Mouse (Mus musculus) testis, adult 2 months (tissue): ENCODE results near the gene Gnl1. TPM values are rescaled to one million over a fixed set of nuclear protein-coding genes. Genes with fewer than 3 reads are reported as not detected.

Source experiments
- H3K27ac ChIP-seq: fragments of 200-500 bp; 2 replicates; pipeline ENCODE4 v1.5.1; 2012; ENCODE audit warnings: low read depth, low read length; ENCODE audit not compliant: control insufficient read depth, insufficient read depth
- H3K27me3 ChIP-seq: fragments of 200-500 bp; 2 replicates; pipeline ENCODE4 v1.6.1; 2012; ENCODE audit warnings: mild to moderate bottlenecking, low read length, moderate library complexity; ENCODE audit not compliant: control insufficient read depth, insufficient read depth
- H3K36me3 ChIP-seq: fragments of 200-500 bp; 2 replicates; pipeline ENCODE4 v1.6.1; 2012; ENCODE audit warnings: mild to moderate bottlenecking, low read length; ENCODE audit not compliant: control insufficient read depth, insufficient read depth
- H3K4me1 ChIP-seq: fragments of 200-500 bp; 2 replicates; pipeline ENCODE4 v1.6.1; 2012; ENCODE audit warnings: low read length; ENCODE audit not compliant: control insufficient read depth, insufficient read depth
- H3K4me3 ChIP-seq: fragments of 200-500 bp; 2 replicates; pipeline ENCODE4 v1.5.1; 2012; ENCODE audit warnings: low read depth, mild to moderate bottlenecking, low read length, moderate library complexity, mixed read lengths; ENCODE audit not compliant: control insufficient read depth
- CTCF ChIP-seq: fragments of 200-500 bp; IDR thresholded peaks from 2 replicates; pipeline ENCODE4 v1.5.1; 2012; ENCODE audit warnings: low read depth, mild to moderate bottlenecking, inconsistent platforms, low read length, moderate library complexity; ENCODE audit not compliant: control insufficient read depth, insufficient read depth, insufficient replicate concordance
- POLR2A ChIP-seq: fragments of 200-500 bp; IDR thresholded peaks from 2 replicates; pipeline ENCODE4 v1.6.1; 2012; ENCODE audit warnings: low read depth, mild to moderate bottlenecking, inconsistent platforms, low read length, moderate library complexity; ENCODE audit not compliant: control insufficient read depth
- polyA plus RNA-seq: library from polyadenylated mRNA; depleted of rRNA; stranded (reverse); fragments of >200 nt; gene quantifications from 2 replicates; pipeline ENCODE4 v1.2.3, GENCODE M21; 2012

Gene Gnl1
- polyA plus RNA-seq, 1 experiment = 109 TPM

DNA sequence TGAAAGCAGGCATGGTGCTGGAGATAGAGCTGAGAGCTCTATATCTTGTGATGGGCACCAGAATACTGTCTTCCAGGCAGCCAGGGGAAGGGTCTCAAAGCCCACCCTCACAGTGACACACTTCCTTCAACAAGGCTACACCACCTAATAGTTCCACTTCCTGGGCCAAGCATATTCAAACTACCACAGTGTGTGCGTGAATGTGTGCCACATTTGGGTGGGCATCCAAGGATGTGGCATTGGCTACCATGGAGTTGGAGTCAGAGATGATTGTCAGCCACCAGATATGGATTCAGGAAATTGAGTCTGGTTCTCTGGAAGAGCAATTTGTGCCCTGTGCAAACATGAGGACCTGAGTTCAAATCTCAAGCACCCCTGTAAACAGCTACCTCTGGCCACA lies 41.7 kb downstream of the Gnl1 start:
- Histone ChIP-seq H3K27me3 (no peaks in the 10 kb centered on the region), H3K4me1 (0 out of 2 replicates have a peak, but pooled peaks cover 2% of the 10 kb centered on the region), H3K36me3 (no peaks in the 10 kb centered on the region), H3K27ac (no peak overlapping the region), H3K4me3 (no peak overlapping the region)
- TF ChIP-seq POLR2A (no peak), CTCF (no peak)

DNA sequence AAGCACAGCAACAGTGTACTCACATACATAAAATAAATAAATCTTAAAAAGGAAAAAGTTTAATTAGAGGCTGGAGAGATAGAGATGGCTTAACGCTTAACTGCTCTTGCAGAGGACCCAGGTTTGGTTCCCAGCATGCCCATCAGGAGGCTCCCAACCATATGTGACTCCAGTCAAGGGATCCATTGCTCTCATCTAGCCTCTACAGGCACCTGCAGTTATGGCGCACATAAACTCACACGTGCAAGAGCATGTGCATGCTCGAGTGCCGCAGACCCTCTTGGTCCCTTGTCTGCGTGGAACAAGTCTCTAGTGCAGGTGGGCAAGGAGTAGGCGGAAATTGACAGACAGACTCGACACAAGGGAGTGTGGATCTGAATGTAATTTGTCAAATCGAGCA lies 42.4 kb downstream of the Gnl1 start:
- Histone ChIP-seq H3K27ac (no peak overlapping the region), H3K4me3 (no peak overlapping the region), H3K4me1 (0 out of 2 replicates have a peak, but pooled peaks cover 2% of the 10 kb centered on the region), H3K36me3 (no peaks in the 10 kb centered on the region), H3K27me3 (no peaks in the 10 kb centered on the region)
- no peak for TF ChIP-seq POLR2A
- TF ChIP-seq CTCF = no peak

DNA sequence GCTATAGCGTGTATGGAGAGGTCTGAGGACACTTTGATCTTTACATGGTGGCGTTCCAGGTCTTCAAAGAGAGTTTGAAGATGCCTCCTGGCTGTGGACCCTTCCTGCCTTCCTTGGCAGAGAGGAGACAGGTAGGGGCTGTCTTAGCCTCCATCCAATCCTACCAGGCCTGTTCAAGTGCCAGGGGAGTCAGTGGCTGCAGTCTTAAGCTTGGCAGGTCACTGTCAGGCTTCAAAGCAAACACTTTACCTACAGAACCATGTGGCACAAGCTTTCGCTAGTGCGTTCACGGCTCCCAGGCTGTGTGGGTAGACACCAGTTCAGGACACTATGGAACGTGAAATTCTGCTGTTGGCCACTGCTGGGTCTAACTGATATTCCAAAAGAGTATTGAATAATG lies 43.3 kb downstream of the Gnl1 start:
- Histone ChIP-seq H3K4me1 (0 out of 2 replicates have a peak, but pooled peaks cover 2% of the 10 kb centered on the region), H3K27ac (no peak overlapping the region), H3K27me3 (no peaks in the 10 kb centered on the region), H3K36me3 (no peaks in the 10 kb centered on the region), H3K4me3 (no peak overlapping the region)
- TF ChIP-seq CTCF = no peak
- no peak for TF ChIP-seq POLR2A

DNA sequence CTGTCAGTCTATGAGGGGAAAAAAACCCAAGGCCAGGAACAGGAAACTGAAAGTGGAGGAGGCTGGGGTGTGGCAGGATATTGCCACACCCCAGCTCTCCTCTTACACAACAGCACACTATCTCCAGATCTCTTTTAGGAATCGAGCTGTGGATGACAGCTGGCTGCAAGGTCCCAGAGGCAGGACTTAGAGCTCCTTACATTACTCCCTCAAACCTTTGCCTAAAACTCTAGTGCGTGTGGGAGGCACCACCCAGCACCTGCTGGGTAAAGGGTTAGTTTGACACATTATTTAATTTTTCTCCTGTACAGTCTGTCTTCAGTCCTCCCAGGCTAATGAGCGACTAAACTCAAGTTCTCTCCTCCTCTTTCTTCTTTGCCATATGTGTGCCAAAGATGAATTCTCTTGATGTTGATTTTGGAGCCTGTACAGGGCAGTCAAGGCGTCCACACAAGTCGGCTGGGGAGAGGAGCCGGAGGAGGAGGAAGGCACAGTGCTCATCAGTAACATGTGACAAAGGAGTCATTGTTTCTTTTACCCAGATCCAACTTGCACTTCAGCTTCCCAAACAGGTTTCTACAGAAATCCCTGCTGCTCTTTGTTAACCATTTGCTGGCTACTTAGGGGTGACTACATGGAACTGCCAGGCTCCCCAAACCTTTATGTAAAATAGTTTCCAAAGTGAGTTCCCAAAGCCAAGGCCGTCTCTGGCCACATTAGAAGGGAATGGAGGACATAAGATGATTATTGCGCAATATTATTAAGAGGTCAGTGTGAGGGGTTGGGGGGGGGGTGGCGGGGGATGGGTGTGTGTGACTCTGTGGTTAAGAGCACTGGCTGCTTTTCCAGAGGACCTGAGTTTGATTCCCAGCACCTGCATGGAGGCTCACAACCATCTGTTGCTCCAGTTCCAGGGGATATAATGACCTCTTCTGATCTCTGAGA lies 44.3 kb downstream of the Gnl1 start:
- Histone ChIP-seq H3K4me1 (0 out of 2 replicates have a peak, but pooled peaks cover 2% of the 10 kb centered on the region), H3K4me3 (no peak overlapping the region), H3K36me3 (no peaks in the 10 kb centered on the region), H3K27ac (no peak overlapping the region; the same call in 1 of the 2 replicates), H3K27me3 (no peaks in the 10 kb centered on the region)
- TF ChIP-seq CTCF (no peak), POLR2A (no peak)

DNA sequence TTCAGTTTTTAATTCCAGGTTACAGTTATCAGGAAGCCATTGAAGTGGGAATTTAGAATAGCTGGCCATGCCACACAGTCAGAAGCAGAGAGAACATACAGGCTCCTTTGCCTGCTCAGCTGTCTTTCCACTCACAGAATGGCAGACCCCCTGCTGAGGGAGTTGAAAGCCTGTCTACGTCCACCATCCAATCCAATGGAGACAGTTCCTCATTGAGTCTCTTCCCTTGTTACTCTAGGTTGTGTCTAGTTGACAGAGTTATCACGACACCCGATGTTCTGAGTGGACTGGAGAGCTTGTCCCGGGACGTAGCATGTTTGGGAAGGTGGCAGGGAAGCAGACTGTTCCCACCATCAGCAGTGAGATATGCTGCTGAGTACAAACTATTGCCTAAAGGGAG lies 45.5 kb downstream of the Gnl1 start:
- Histone ChIP-seq H3K27ac (no peak overlapping the region), H3K4me3 (no peak overlapping the region), H3K4me1 (0 out of 2 replicates have a peak, but pooled peaks cover 1% of the 10 kb centered on the region), H3K27me3 (no peaks in the 10 kb centered on the region), H3K36me3 (no peaks in the 10 kb centered on the region)
- no peak for TF ChIP-seq CTCF
- no peak for TF ChIP-seq POLR2A

DNA sequence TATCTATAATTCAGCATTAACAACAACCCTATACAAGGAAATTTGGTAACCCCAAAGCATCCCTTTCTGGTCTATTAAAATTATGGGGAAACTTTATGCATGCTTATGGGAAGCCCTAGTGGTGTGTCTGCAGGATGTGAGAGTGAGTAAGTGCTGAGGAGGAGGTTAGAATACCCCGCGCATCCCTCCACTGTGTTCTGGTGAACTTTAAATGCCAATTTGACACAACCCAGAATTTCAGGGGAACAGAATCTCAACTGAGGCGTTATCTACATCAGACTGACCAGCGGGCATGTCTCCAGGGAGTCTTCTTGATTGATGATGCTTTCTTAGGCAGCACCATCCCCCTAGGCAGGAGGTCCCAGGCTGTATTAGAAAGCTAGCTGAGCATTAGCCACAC lies 46.2 kb downstream of the Gnl1 start:
- no peaks in the 10 kb centered on the region for H3K27me3 ChIP-seq
- TF ChIP-seq POLR2A (no peak), CTCF (no peak)
- no peak overlapping the region for H3K4me3 ChIP-seq
- no peaks in the 10 kb centered on the region for H3K36me3 ChIP-seq
- H3K27ac ChIP-seq = no peak overlapping the region
- no peaks in the 10 kb centered on the region for H3K4me1 ChIP-seq

DNA sequence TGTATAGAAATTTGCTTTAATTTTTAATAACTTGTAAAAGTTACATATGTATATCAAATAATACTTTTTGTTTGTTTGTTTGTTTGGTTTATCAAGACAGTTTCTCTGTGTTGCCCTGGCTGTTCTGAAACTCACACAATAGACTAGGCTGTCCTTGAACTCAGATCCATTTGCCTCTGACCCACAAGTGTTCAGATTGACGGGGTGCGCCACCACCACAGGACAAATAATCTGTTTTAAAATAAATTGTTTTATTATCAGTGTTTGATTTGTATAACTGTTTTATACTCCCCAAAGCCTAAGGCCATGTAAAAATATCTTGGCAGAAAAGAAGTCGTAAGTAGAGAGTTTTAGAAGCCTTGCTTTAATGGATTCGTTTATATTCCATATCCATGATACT lies 48.0 kb downstream of the Gnl1 start:
- H3K4me3 ChIP-seq = no peak overlapping the region
- H3K36me3 ChIP-seq = no peaks in the 10 kb centered on the region
- TF ChIP-seq CTCF (no peak), POLR2A (no peak)
- no peak overlapping the region for H3K27ac ChIP-seq
- no peaks in the 10 kb centered on the region; the same call in 1 of the 2 replicates for H3K4me1 ChIP-seq
- no peaks in the 10 kb centered on the region for H3K27me3 ChIP-seq
